Mouse (Mus musculus): ENCODE measurements around the gene Pwwp2b.

The Pwwp2b gene

GRCm38 (mm10) chr7:139222341-139222740 is 25.9 kb upstream of the Pwwp2b start:
- ATAC-seq (ENCODE audit: insufficient number of reproducible peaks, low FRiP score, low TSS enrichment): no peak

- no peak for ATAC-seq (ENCODE audit: insufficient number of reproducible peaks, low FRiP score, low TSS enrichment)
Observed at GRCm38 (mm10) chr7:139224070-139224469, 24.2 kb upstream of the Pwwp2b start.

DNA sequence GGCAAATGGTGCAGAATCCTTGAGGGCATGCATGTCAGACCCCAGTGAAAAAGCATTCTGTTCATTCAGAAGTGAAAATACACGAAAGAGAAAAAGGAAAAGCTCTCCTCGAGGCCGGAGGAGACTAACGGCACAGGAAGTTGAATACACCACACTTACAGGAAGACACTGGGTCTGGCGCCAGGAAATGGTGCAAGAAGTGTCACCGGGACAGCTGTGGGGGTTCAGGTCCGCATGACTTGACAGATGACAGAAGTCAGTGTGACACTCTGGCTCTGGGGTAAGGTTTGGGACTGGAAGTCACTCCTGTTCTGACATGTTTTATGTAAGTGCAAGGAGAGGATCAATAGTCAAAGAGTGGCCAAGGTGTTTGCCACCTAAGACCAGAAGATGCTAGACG is 23.6 kb upstream of the Pwwp2b start:
- no peak for ATAC-seq (ENCODE audit: insufficient number of reproducible peaks, low FRiP score, low TSS enrichment)

GRCm38 (mm10) chr7:139226416-139226815 is 21.9 kb upstream of the Pwwp2b start:
- no peak for ATAC-seq (ENCODE audit: insufficient number of reproducible peaks, low FRiP score, low TSS enrichment)

DNA sequence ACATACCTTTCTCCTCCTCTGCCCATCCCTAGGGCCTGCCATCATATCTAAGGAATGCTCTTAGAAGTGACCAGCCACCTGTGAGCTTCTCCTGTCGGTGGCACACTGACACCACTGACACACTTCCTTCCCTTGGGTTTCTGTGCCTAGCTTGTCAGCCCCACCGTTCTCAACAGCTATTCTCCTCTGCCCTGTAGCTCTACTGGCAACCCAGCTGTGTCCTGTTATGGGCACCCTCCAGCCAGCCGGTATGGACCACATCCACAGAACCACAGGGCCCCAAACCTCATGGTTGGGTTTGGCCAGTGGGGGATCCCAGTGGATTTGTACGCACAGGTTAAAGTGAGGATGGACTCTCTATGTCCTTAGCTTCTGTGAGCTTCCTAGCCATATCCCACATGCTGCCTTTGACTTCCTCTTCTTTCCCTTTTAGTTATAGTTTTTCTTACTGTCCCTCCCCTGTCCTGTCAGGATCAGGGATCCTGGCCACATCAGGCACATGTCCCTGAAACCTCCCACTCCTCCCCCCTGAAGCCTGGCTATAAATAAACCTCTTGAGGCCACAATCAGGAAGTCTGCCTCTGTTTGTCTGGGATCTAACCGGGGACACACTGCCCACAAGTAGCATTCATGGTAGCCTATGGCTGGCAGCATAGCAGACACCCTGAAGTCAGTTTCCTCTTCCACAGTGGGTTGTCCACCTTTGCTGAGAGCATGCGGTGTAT is 19.7 kb upstream of the Pwwp2b start:
- no peak for ATAC-seq (ENCODE audit: insufficient number of reproducible peaks, low FRiP score, low TSS enrichment)

DNA sequence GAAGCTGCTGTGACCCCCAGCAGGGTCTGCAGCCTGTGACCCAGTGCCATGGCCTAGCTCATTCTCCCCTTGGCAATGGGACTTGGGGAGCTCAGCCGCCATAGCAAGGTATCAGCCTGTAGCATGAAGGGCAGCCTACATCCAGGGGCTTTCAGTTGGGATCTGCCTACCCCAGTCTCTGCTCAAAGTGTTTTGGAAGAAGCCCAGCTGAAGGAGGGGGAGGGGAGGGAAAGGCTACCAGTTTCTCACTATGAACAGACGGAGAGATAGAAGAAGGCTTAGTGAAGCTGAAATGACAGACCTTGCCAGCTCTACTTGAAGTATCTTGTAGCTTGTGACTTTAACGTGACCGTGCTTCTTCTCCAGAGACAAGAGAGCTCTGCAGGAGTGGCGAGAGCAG is 18.4 kb upstream of the Pwwp2b start:
- ATAC-seq (ENCODE audit: insufficient number of reproducible peaks, low FRiP score, low TSS enrichment): no peak

DNA sequence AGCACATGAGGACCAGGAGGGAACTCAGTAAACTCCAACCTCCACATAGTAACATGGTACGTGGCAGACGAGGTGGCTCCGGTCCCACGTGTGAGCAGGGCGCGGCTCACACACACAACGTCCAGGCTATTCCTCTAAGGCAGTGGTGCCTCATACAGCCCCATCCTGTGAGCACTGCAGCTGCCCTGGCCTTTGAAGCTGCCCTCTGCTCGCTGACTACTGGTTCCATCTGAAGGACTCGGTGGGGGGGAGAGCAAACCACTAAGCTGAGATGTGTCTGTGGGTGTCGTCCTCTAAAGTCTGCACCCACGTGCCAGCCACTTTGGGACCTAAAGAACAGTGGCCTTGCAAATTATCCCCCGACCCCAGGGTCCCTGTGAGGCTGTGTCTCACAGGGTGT is 18.0 kb upstream of the Pwwp2b start:
- no peak for ATAC-seq (ENCODE audit: insufficient number of reproducible peaks, low FRiP score, low TSS enrichment)

GRCm38 (mm10) chr7:139233714-139234113 is 14.6 kb upstream of the Pwwp2b start:
- peak; percentile 86 for ATAC-seq (ENCODE audit: insufficient number of reproducible peaks, low FRiP score, low TSS enrichment)

DNA sequence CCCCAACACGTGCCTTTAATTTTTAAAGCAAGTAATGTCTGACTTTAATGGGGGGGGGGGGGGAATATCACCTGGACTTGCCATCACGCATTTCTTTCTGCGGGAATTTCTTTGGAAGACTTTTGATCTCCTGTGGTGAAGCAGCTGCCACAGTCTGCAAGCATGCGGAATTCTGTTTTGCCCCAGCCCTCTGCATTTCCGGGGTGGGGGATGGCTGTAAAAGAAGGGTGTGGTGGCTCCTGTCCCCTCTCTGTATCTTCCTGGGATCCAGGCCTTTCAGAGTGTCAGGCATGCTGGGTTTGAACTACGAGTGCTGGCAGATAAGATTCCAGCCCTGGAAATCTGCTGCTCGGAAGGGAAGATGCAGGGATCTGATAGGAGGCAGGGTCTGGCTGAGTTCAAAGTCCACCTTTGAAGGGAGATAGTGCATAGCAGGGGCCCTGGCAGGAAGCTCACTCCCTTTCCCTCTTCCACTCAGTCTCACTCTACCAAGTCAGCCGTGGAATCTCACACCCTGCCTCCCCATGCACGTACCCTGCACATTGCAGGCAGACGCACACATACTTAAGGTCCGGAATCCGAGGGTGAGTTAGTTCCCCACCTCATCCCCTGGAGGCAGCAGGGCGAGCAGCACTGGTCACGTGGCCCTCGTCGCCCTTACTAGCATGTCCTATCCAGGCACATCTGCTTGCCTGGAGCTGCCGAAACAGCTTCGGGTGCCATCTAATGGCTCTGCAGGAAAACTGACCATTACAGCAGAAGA is 13.7 kb upstream of the Pwwp2b start:
- ATAC-seq (ENCODE audit: insufficient number of reproducible peaks, low FRiP score, low TSS enrichment): no peak

- no peak for ATAC-seq (ENCODE audit: insufficient number of reproducible peaks, low FRiP score, low TSS enrichment)
Observed at GRCm38 (mm10) chr7:139235651-139236358, 12.5 kb upstream of the Pwwp2b start.

GRCm38 (mm10) chr7:139239432-139239831 is 8.8 kb upstream of the Pwwp2b start:
- ATAC-seq (ENCODE audit: insufficient number of reproducible peaks, low FRiP score, low TSS enrichment): no peak

DNA sequence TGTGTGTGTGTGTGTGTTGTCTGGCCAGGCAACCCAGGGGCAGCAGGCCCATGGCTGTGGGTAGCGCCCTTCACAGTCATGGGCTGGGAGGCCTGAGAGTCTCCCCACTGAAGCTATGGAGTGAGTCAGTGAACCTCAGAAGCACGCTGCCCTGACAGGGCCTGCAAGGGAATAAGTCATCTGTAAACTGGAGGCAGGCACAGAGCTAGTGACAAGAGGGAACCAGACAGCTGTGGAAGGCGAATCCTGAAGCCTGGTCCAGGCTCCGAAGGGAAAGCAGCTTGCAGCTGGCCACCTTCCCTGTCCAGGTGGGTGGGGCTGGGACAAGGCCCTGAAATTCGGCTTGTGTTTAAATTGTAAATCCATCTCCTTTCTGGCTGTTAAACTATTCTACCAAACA is 2.2 kb upstream of the Pwwp2b start:
- no peak for ATAC-seq (ENCODE audit: insufficient number of reproducible peaks, low FRiP score, low TSS enrichment)

DNA sequence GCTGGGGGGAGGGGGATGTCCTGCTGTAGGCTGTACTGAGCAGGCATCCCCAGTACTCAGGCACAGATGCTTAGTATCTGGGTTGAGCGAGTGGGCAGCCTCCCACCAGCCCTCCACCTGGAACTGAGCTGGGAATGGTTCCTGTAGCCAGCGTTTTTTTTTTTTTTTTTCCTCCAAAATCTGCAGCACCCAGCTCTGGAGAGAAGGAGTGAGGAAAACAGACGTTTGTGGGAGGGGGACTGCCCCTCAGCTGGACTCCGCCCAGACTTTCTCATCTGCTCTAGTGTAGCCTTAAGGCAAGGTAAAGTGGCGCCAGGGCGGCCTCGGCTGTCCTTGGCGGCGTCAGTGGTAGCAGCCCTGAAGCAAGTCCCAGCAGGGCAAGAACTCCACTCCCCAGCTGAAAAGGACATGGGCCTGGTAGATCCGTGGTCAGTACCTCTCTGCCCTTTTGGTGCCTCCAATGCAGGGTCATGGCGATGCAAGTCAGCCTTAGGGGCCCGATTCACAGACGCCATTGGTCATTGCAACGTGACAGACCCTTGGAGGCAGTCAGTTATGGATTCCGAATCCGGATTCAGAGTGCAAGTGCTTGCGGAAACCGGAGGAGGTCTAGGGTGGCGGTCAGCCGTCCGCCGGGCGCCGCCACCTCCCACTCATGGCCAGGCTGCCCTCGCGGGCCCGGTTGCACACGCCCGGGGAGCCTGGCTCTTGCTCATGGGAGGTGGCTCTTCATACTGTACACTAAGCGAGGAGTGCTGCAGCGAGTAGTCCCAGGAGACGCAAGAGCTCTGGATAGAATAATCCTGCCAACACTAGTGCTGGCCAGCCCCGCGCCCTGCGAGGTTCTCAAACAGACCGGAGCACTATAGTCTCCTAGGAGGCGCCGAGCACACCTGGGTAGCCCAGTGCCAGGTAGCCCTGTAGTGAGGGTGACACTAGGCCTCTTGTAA is 1.1 kb upstream of the Pwwp2b start:
- 0 out of 2 replicates have a peak, but pooled peaks have one; percentile 23 for ATAC-seq (ENCODE audit: insufficient number of reproducible peaks, low FRiP score, low TSS enrichment)

- ATAC-seq (ENCODE audit: insufficient number of reproducible peaks, low FRiP score, low TSS enrichment): no peak
Observed at GRCm38 (mm10) chr7:139248615-139249405, 528 bp downstream of the Pwwp2b start.

DNA sequence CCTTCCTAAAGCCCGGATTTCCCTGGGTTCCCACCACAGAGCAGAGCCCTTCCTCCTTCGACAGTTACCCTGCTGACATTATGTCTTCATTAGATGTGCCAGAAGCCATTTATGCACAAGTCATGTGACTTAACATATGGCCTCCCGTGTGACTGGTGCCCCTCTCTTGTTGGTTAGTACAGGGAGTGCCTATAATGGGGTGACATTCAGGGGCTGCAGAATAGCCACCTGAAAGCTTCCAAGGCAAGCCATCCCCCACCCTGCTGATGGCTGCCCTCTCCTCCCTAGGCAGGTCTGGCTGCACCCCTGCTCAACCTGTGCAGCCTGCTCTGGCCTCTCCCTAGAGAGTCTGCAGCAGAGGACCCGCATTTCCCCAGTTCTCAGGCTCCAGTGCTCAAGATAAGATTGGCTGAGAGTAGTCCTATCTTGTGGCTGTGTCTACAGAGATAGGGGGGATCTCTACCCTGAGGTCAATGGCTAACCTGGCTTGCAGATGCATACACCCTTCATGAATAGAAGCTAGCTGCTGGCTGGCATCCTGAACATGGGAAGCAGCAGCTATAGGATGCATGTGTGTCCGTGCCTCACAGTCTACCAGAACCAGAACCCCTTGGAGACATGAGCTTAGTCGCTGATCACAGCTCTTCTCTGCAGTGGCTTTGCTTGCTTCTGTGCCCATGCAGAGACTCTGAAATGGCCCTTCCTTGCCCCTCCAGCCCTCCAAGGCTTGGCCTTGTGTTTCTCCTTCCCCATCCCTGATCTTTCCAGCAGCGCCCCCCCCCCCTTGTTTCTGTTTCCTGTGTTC is 1.3 kb downstream of the Pwwp2b start:
- ATAC-seq (ENCODE audit: insufficient number of reproducible peaks, low FRiP score, low TSS enrichment): no peak

DNA sequence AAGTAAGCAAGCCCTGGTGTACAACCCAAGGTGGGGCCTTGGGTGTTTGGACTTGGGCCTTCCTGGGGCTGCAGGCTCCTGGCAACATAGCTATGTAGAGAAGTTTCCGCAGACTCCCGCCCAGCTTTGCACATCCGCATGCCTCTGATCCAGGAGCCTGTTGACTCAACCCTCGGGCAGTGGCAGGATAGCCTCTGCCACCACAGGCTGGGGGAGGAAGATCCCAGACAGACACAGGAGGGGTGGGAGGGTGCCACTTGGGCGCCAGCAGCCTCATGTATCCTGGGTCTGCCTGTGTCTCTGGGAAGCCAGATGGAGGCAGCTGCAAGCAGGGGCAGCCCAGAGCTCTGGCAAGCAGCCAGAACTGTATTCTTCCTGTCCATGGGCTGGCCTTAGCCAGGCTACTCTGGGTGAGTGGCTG is 3.6 kb downstream of the Pwwp2b start:
- ATAC-seq (ENCODE audit: insufficient number of reproducible peaks, low FRiP score, low TSS enrichment): no peak

- ATAC-seq (ENCODE audit: insufficient number of reproducible peaks, low FRiP score, low TSS enrichment): no peak
Observed at GRCm38 (mm10) chr7:139252566-139252965, 4.3 kb downstream of the Pwwp2b start.

DNA sequence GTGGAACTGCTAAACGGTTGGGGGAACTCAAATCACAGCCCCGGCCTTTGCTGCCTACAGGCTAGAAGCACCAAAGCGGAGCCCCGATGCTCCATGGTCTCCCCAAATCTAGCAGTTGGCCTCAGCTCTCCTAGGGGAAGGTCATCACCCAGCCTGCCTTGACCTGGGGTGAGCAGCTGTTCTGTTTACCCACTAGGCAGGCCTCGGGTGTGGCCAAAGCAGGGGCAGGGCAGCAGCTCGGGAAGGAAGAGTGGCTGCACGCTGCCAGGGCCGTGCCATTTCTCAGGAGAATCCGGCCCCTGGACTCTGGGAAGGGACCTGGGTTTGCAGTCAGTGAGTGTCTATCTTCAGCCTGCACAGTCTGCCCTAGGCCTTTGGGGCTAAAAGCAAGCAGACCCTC is 4.7 kb downstream of the Pwwp2b start:
- ATAC-seq (ENCODE audit: insufficient number of reproducible peaks, low FRiP score, low TSS enrichment): no peak

- no peak for ATAC-seq (ENCODE audit: insufficient number of reproducible peaks, low FRiP score, low TSS enrichment)
Observed at GRCm38 (mm10) chr7:139253462-139253861, 5.2 kb downstream of the Pwwp2b start.

Data from cerebellum, adult (tissue).